Mouse (Mus musculus): ENCODE data around the gene Scp2.

DNA sequence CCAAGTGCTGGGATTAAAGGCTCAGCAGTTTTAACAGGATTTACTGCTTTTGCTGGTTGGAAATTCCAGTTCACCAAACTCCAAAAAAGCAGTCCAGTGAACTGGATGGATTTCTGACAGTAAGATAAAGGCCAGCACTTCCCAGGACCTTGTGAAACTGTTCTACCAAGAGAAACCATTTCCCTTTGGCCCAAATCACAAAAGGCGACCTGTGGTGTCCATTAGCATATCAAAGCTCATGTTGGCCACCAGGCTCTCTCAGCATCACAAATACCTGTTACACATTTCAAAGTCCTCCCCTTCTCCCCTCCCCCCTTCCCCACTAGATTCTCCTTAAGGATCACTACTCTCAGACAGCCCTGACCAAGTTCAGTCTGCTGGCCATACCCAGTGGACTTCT lies 37.5 kb upstream of the Scp2 start:
- TF ChIP-seq CTCF (IDR thresholded peaks at IDR 0.05; ENCODE audit: low read depth) (no peak), EP300 (IDR thresholded peaks at IDR 0.05; ENCODE audit: low read depth) (no peak)

Measured in heart, postnatal 0 days (tissue).